Mouse (Mus musculus) embryonic facial prominence, embryonic 15.5 days (tissue): ENCODE data around the gene Itgb5. TPM values are rescaled to one million over a fixed set of nuclear protein-coding genes. Genes with fewer than 3 reads are reported as not detected.
A peak's percentile ranks its signal among the peaks of the same experiment; 100 is the strongest.

Experiments
- ATAC-seq: fragments of 200-750 bp; cut with Nextera tagmentation; 2 replicates; pipeline ENCODE4 v1.8.0; 2017; ENCODE audit warnings: low read depth, moderate TSS enrichment; ENCODE audit not compliant: insufficient number of reproducible peaks, low FRiP score, low TSS enrichment
- H3K27ac ChIP-seq: fragments of 300-500 bp; sonication (generic); replicated peaks from 2 replicates; pipeline ENCODE4 v1.5.1; 2015; ENCODE audit warnings: mild to moderate bottlenecking, inconsistent platforms
- H3K27me3 ChIP-seq: fragments of 300-500 bp; sonication (generic); 2 replicates; pipeline ENCODE4 v1.6.1; 2015; ENCODE audit warnings: inconsistent platforms
- H3K36me3 ChIP-seq: fragments of 300-500 bp; sonication (generic); 2 replicates; pipeline ENCODE4 v1.6.1; 2015; ENCODE audit warnings: mild to moderate bottlenecking, inconsistent platforms
- H3K4me1 ChIP-seq: fragments of 300-500 bp; sonication (generic); 2 replicates; pipeline ENCODE4 v1.6.1; 2015; ENCODE audit warnings: inconsistent platforms
- H3K4me2 ChIP-seq: fragments of 300-500 bp; sonication (generic); replicated peaks from 2 replicates; pipeline ENCODE4 v1.6.1; 2015; ENCODE audit warnings: mild to moderate bottlenecking, inconsistent platforms
- H3K4me3 ChIP-seq: fragments of 300-500 bp; sonication (generic); replicated peaks from 2 replicates; pipeline ENCODE4 v1.5.1; 2015; ENCODE audit warnings: mild to moderate bottlenecking, inconsistent platforms
- H3K9ac ChIP-seq: fragments of 300-500 bp; sonication (generic); 2 replicates; pipeline ENCODE4 v1.6.1; 2015; ENCODE audit warnings: inconsistent platforms
- H3K9me3 ChIP-seq: fragments of 300-500 bp; sonication (generic); replicated peaks from 2 replicates; pipeline ENCODE4 v1.6.1; 2016; ENCODE audit warnings: inconsistent platforms
- WGBS: fragments of 180-500 bp; shearing (Covaris S2); methylation state at CpG from one replicate; pipeline ENCODE4 v1.1.7; 2015; 5-methylcytosine and 5-hydroxymethylcytosine counted together
- polyA plus RNA-seq: library from polyadenylated mRNA; unstranded; fragments of >200 nt; fragmentation: Nextera tagmentation; extraction: Ambion mirVana; gene quantifications from 2 replicates; pipeline ENCODE4 v1.2.1, GENCODE M21; 2015

Itgb5 gene
- polyA plus RNA-seq, 1 experiment from 2014 or later = 123 TPM

DNA sequence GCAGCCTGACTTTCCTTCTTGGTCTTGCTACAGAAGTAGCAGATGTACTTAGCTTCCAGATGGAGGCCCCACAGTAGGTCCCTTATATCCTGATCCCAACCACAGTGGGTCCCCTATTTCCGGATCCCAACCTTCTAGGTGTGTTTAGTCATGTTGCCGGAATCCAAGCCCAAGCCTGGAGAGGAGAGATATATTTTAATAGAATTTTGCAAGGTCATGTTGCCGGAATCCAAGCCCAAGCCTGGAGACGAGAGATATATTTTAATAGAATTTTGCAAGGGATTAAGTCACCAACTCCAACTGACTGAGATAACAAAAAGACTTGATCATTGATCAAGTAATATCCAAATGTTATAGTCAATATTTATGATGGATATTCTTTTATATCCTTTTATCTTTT lies 51.3 kb downstream of the Itgb5 start:
- Histone ChIP-seq H3K9me3 (no peaks in the 10 kb centered on the region), H3K36me3 (peaks cover 7% of the 10 kb centered on the region; the same call in 1 of the 2 replicates), H3K27ac (no peak overlapping the region), H3K27me3 (no peaks in the 10 kb centered on the region), H3K4me1 (peaks cover 64% of the 10 kb centered on the region), H3K4me2 (no peak overlapping the region), H3K9ac (no peak overlapping the region), H3K4me3 (no peak overlapping the region)
- no peak for ATAC-seq
- 88% methylated on average over 4 of the region's 4 CpGs for WGBS

DNA sequence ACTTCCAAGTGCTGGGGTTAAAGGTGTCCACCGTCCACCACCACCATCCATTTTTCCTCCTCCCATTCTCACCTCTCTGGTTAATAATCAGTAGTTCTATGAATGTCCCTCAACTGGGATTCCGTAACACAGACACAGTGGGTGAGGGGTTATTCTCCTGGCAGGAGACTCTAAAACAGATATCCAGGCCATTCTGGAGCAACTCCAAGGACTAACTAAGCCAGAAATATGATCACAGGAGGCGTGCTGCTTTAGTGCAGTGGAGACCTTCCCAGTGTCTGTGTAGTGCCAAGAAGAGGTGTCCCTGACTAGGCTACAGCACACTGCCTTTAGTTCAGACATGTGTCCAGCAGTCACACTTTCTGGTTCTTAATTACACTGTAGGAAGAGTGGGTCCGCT lies 53.1 kb downstream of the Itgb5 start:
- Histone ChIP-seq H3K27me3 (no peaks in the 10 kb centered on the region), H3K4me3 (no peak overlapping the region), H3K4me2 (no peak overlapping the region), H3K9me3 (no peaks in the 10 kb centered on the region), H3K9ac (no peak overlapping the region), H3K27ac (peak overlapping the region; percentile 88), H3K4me1 (peaks cover 76% of the 10 kb centered on the region), H3K36me3 (no peaks in the 10 kb centered on the region)
- peak; percentile 30; the same call in 1 of the 2 replicates for ATAC-seq
- WGBS = 39% methylated on average over 4 of the region's 4 CpGs

GRCm38 (mm10) chr16:33883046-33883975 lies 53.8 kb downstream of the Itgb5 start:
- 31% methylated on average over 16 of the region's 16 CpGs for WGBS
- Histone ChIP-seq H3K9ac (no peak overlapping the region), H3K27me3 (no peaks in the 10 kb centered on the region), H3K4me2 (0 out of 2 replicates have a peak overlapping the region, but pooled peaks have one; percentile 12), H3K27ac (peak overlapping the region; percentile 88), H3K4me3 (no peak overlapping the region), H3K36me3 (no peaks in the 10 kb centered on the region), H3K9me3 (no peaks in the 10 kb centered on the region), H3K4me1 (peaks cover 69% of the 10 kb centered on the region)
- peak; percentile 58 for ATAC-seq

DNA sequence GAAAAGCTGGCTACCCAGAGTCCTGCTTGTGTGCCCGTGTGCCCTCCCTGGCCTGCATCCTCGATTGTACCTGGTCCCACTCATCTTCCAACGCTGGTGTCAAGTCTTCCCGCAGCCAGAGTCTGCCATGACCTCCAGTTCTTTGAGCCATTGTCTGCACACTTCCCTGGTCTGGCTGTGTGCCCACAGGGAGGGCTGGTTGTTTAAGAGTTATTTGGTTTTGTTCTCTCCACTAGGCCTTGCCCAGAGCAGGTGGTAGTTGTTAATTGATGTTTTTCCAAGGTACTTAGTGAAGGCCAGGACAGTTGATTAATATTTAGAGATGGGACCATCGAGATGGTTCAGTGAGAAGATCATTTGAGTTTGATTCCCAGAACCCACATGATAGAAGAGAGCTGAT lies 54.7 kb downstream of the Itgb5 start:
- whole genome bisulfite sequencing = 65% methylated on average over 5 of the region's 5 CpGs
- H3K27ac ChIP-seq = peak overlapping the region; percentile 88
- H3K4me3 ChIP-seq = no peak overlapping the region
- no peak overlapping the region for H3K4me2 ChIP-seq
- no peak overlapping the region for H3K9ac ChIP-seq
- H3K27me3 ChIP-seq = no peaks in the 10 kb centered on the region
- peaks cover 63% of the 10 kb centered on the region for H3K4me1 ChIP-seq
- no peaks in the 10 kb centered on the region for H3K9me3 ChIP-seq
- H3K36me3 ChIP-seq = no peaks in the 10 kb centered on the region
- no peak for ATAC-seq

- peaks cover 65% of the 10 kb centered on the region for H3K4me1 ChIP-seq
- no peak overlapping the region for H3K9ac ChIP-seq
- no peak for ATAC-seq
- H3K27me3 ChIP-seq = no peaks in the 10 kb centered on the region
- H3K4me2 ChIP-seq = no peak overlapping the region
- no peak overlapping the region for H3K4me3 ChIP-seq
- WGBS = 50% methylated on average over 11 of the region's 11 CpGs
- peak overlapping the region; percentile 88; the same call in 1 of the 2 replicates for H3K27ac ChIP-seq
- H3K36me3 ChIP-seq = no peaks in the 10 kb centered on the region
- no peaks in the 10 kb centered on the region for H3K9me3 ChIP-seq
Observed at GRCm38 (mm10) chr16:33885021-33885471, 55.6 kb downstream of the Itgb5 start.

DNA sequence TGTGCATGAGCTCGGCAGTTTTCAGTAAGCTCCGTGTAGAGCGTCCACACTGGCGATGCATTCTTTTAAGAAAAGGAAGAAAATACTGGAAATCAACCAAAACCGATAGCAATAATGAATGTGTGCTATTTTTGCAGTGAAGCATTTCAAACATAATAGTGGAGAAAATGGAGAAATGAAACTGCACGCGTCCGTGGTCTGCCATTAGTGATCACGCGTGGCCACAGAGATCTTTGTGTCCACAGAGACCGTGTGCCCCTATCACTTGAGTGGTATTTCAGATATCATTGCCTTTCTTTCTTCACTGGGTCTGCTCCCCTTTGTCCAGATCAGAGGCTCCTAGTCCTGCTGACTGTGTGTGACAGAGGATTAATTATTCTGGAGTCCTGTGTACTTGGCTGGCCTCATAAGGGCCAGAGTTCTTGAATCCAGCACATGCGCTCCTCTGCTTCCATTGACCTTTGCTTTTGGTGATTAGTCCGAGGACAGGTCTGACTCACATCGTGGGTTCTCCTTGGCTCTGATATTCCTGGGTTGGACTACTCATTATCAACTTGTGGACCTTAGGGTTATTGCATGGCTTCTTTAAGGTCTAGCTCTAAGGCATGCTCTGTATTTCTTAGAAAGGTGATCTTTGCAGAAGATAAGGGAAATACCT lies 56.3 kb downstream of the Itgb5 start:
- Histone ChIP-seq H3K36me3 (no peaks in the 10 kb centered on the region), H3K27ac (no peak overlapping the region; the same call in 1 of the 2 replicates), H3K4me3 (no peak overlapping the region), H3K9me3 (no peaks in the 10 kb centered on the region), H3K27me3 (no peaks in the 10 kb centered on the region), H3K9ac (no peak overlapping the region), H3K4me1 (peaks cover 72% of the 10 kb centered on the region), H3K4me2 (no peak overlapping the region)
- WGBS = 83% methylated on average over 14 of the region's 14 CpGs
- no peak for ATAC-seq

DNA sequence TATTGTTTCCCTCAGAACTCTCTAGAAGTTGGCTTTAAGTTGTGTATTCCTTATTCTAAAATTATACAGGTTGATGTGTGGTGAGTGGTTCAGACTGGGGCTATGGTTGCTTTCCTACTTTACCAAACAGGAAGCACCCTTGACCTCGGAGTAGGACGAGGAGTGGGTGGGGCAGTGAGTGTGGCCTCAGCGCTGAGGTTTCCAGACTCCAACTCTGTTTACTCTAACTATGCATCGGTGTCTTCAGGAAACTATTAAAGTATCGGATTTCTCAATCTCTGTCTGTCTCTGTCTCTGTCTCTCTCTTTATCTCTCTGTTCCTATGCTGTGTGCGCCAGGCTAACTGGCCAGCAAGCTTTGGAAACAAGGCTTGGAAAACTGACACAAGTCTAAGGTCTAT lies 57.2 kb downstream of the Itgb5 start:
- peaks cover 81% of the 10 kb centered on the region for H3K4me1 ChIP-seq
- ATAC-seq = no peak
- no peaks in the 10 kb centered on the region for H3K27me3 ChIP-seq
- no peak overlapping the region; the same call in 1 of the 2 replicates for H3K27ac ChIP-seq
- H3K9ac ChIP-seq = no peak overlapping the region
- H3K9me3 ChIP-seq = no peaks in the 10 kb centered on the region
- H3K36me3 ChIP-seq = no peaks in the 10 kb centered on the region
- WGBS = 26% methylated on average over 6 of the region's 6 CpGs
- no peak overlapping the region for H3K4me2 ChIP-seq
- H3K4me3 ChIP-seq = no peak overlapping the region

GRCm38 (mm10) chr16:33887981-33888380 lies 58.5 kb downstream of the Itgb5 start:
- Histone ChIP-seq H3K9ac (no peak overlapping the region), H3K36me3 (no peaks in the 10 kb centered on the region), H3K4me1 (peaks cover 81% of the 10 kb centered on the region), H3K4me2 (no peak overlapping the region), H3K9me3 (no peaks in the 10 kb centered on the region), H3K27ac (no peak overlapping the region), H3K4me3 (no peak overlapping the region), H3K27me3 (no peaks in the 10 kb centered on the region)
- no peak for ATAC-seq
- WGBS = 73% methylated on average over 2 of the region's 2 CpGs

GRCm38 (mm10) chr16:33889000-33889607 lies 59.6 kb downstream of the Itgb5 start:
- Histone ChIP-seq H3K36me3 (no peaks in the 10 kb centered on the region), H3K9me3 (no peaks in the 10 kb centered on the region), H3K4me1 (peaks cover 75% of the 10 kb centered on the region)

DNA sequence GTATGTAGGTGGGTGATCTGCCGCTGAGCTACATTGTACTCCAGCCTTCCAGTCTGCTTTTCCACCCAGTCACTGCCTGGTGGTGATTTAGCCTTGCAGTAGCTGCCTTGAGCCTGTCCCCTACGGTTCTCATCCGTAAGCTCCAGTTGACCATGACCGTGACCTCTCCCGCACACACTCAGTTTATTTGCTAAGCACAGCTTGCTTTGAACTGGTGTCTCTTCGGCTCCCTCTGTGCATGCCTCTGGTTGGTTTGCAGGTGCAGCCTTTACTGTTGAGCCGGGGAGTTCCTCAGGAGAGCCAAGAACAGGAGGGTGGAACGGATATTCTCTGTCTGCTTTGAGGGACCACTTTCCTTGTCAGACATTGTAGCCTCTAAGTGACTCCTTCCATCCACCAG lies 61.6 kb downstream of the Itgb5 start:
- ATAC-seq = no peak
- no peak overlapping the region for H3K9ac ChIP-seq
- no peak overlapping the region for H3K4me2 ChIP-seq
- H3K27ac ChIP-seq = peak overlapping the region; percentile 76
- peaks cover 65% of the 10 kb centered on the region for H3K4me1 ChIP-seq
- H3K36me3 ChIP-seq = no peaks in the 10 kb centered on the region
- 59% methylated on average over 8 of the region's 8 CpGs for WGBS
- no peaks in the 10 kb centered on the region for H3K9me3 ChIP-seq
- no peaks in the 10 kb centered on the region for H3K27me3 ChIP-seq
- no peak overlapping the region for H3K4me3 ChIP-seq

More at GRCm38 (mm10) chr16:33889000-33889607, 59.6 kb downstream of the Itgb5 start:
- no peak overlapping the region for H3K4me2 ChIP-seq
- no peak overlapping the region for H3K9ac ChIP-seq
- peak overlapping the region; percentile 35; the same call in 1 of the 2 replicates for H3K27ac ChIP-seq
- H3K4me3 ChIP-seq = no peak overlapping the region
- 57% methylated on average over 13 of the region's 13 CpGs for WGBS
- ATAC-seq = no peak
- no peaks in the 10 kb centered on the region for H3K27me3 ChIP-seq
